Mouse (Mus musculus): ENCODE results near the gene H2-Q4.
"Not testable (repeated sequence)": the region's sequence is repeated elsewhere in the genome, so short reads cannot be mapped to it uniquely, and the experiment has no call there.

- not testable (repeated sequence) for TF ChIP-seq CTCF (IDR thresholded peaks at IDR 0.05; ENCODE audit: borderline replicate concordance, insufficient read depth, low read length); POLR2A (IDR thresholded peaks at IDR 0.05; ENCODE audit: low read depth, low read length)
These were observed 26.1 kb upstream of the H2-Q4 start for GRCm38 (mm10) chr17:35353275-35353674.

Measured in embryonic fibroblast, embryonic 13.5 days (primary cell).